Mouse (Mus musculus): ENCODE measurements at regions not wholly inside any gene's neighbourhood (a gene's known extent, or its start where the extent isn't known, plus 50 kb on each side); places are given as distances from the start of the nearest gene placed in this dataset.
"Not testable (repeated sequence)": the region's sequence is repeated elsewhere in the genome, so short reads cannot be mapped to it uniquely, and the experiment has no call there.

DNA sequence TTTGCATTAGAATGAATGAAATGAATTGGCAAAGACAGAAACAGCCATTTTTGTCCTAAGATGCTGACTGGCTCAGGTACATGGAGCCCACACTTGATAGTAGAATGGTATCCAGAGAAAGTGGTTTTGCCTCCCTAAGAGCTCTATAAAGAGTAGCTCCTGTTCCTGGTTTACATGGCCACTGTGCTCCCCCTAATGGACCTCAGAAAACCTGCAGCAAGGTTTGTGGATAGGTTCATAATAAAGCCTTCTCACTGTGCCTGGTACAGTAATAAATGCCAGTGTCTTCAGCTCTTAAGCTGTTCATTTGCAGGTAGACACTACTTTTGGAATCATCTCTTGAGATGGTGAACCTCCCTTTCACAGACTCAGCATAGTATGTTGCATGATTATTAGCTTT is 890.8 kb downstream of the Adam6a start:
- ATAC-seq (ENCODE audit: low FRiP score) (no peak), DNase-seq (ENCODE audit: low spot score) (no peak)
- Histone ChIP-seq H3K4me1 (replicated peaks; ENCODE audit: control insufficient read depth, insufficient read depth, low read length) (no peaks in the 10 kb centered on the region), H3K27me3 (ENCODE audit: control insufficient read depth, insufficient read depth, low read length) (no peaks in the 10 kb centered on the region), H3K9me3 (ENCODE audit: control insufficient read depth, low read length) (peaks cover 48% of the 10 kb centered on the region), H3K9ac (no peak overlapping the region), H3K4me3 (replicated peaks; ENCODE audit: low read length) (no peak overlapping the region), H3K36me3 (replicated peaks; ENCODE audit: control insufficient read depth, insufficient read depth) (no peaks in the 10 kb centered on the region), H3K4me2 (replicated peaks) (no peak overlapping the region), H3K27ac (no peak overlapping the region)

- H3K36me3 ChIP-seq (replicated peaks; ENCODE audit: control insufficient read depth, insufficient read depth): no peaks in the 10 kb centered on the region
- no peak overlapping the region for H3K4me3 ChIP-seq (replicated peaks; ENCODE audit: low read length)
- H3K4me1 ChIP-seq (replicated peaks; ENCODE audit: control insufficient read depth, insufficient read depth, low read length): no peaks in the 10 kb centered on the region
- H3K9ac ChIP-seq: no peak overlapping the region
- ATAC-seq (ENCODE audit: low FRiP score) (no peak), DNase-seq (ENCODE audit: low spot score) (no peak)
- no peak overlapping the region for H3K4me2 ChIP-seq (replicated peaks)
- peaks cover 79% of the 10 kb centered on the region for H3K9me3 ChIP-seq (ENCODE audit: control insufficient read depth, low read length)
- H3K27ac ChIP-seq: no peak overlapping the region
- no peaks in the 10 kb centered on the region for H3K27me3 ChIP-seq (ENCODE audit: control insufficient read depth, insufficient read depth, low read length)
- 79% methylated on average over 5 of the region's 5 CpGs for WGBS
These were observed 918.3 kb downstream of the Adam6a start for GRCm38 (mm10) chr12:114462037-114462436.

DNA sequence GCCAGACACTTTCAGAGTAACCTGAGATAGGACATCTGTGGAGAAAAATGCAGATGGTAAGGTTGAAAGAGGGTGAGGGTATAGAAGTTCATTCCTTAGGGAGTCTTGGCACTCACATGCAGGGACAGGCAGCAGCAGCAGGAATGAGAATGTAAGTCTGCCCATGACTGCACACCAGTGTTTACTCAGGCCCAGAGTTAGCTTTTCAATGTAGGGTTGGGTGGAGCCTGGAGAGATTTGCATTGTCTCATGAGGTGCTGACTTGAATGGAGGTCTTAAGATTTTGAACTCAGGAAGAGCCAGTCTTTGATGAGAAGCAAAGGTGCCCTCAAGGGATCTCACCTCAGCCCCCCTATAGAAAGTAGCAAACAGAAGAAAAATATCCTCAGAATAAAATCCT is 918.9 kb downstream of the Adam6a start:
- no peaks in the 10 kb centered on the region for H3K36me3 ChIP-seq (replicated peaks; ENCODE audit: control insufficient read depth, insufficient read depth)
- no peak overlapping the region for H3K4me2 ChIP-seq (replicated peaks)
- no peak overlapping the region for H3K4me3 ChIP-seq (replicated peaks; ENCODE audit: low read length)
- no peak overlapping the region for H3K27ac ChIP-seq
- no peak for ATAC-seq (ENCODE audit: low FRiP score)
- H3K4me1 ChIP-seq (replicated peaks; ENCODE audit: control insufficient read depth, insufficient read depth, low read length): no peaks in the 10 kb centered on the region
- H3K9ac ChIP-seq: no peak overlapping the region
- no peak for DNase-seq (ENCODE audit: low spot score)
- no peaks in the 10 kb centered on the region for H3K27me3 ChIP-seq (ENCODE audit: control insufficient read depth, insufficient read depth, low read length)
- H3K9me3 ChIP-seq (ENCODE audit: control insufficient read depth, low read length): peaks cover 74% of the 10 kb centered on the region

GRCm38 (mm10) chr12:114468857-114469256 is 925.1 kb downstream of the Adam6a start:
- ATAC-seq (ENCODE audit: low FRiP score): no peak
- Histone ChIP-seq H3K4me2 (replicated peaks) (no peak overlapping the region), H3K27me3 (ENCODE audit: control insufficient read depth, insufficient read depth, low read length) (no peaks in the 10 kb centered on the region)

DNA sequence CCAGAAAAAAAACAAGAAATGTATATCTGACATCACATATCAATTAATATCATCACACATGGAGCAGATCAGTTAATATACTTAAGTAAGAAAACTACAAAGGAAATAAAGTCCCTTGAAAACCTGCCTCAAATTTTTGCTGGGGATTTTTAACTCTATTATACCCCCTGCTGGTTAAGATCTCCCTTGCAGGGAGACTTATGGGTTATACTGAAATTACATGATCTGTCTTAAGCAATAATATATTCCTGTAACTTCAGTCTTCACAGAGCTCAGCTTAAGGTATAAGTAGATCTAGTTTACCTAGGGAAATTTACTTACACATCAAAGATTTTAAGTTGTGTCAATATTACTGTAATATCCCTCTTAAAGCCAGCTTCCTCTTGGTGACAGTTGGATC is 929.0 kb downstream of the Adam6a start:
- H3K27ac ChIP-seq; H3K4me1 ChIP-seq (replicated peaks; ENCODE audit: control insufficient read depth, insufficient read depth, low read length); H3K9ac ChIP-seq; ATAC-seq (ENCODE audit: low FRiP score); H3K4me2 ChIP-seq (replicated peaks); DNase-seq (ENCODE audit: low spot score); H3K36me3 ChIP-seq (replicated peaks; ENCODE audit: control insufficient read depth, insufficient read depth); H3K27me3 ChIP-seq (ENCODE audit: control insufficient read depth, insufficient read depth, low read length); H3K4me3 ChIP-seq (replicated peaks; ENCODE audit: low read length): not testable (repeated sequence)
- H3K9me3 ChIP-seq (ENCODE audit: control insufficient read depth, low read length): peaks cover 32% of the 10 kb centered on the region

More at GRCm38 (mm10) chr12:114468857-114469256, 925.1 kb downstream of the Adam6a start:
- DNase-seq (ENCODE audit: low spot score): no peak
- Histone ChIP-seq H3K4me3 (replicated peaks; ENCODE audit: low read length) (no peak overlapping the region), H3K9ac (no peak overlapping the region), H3K9me3 (ENCODE audit: control insufficient read depth, low read length) (peaks cover 34% of the 10 kb centered on the region), H3K4me1 (replicated peaks; ENCODE audit: control insufficient read depth, insufficient read depth, low read length) (no peaks in the 10 kb centered on the region), H3K36me3 (replicated peaks; ENCODE audit: control insufficient read depth, insufficient read depth) (no peaks in the 10 kb centered on the region), H3K27ac (no peak overlapping the region)
- WGBS: 98% methylated on average over 2 of the region's 2 CpGs

DNA sequence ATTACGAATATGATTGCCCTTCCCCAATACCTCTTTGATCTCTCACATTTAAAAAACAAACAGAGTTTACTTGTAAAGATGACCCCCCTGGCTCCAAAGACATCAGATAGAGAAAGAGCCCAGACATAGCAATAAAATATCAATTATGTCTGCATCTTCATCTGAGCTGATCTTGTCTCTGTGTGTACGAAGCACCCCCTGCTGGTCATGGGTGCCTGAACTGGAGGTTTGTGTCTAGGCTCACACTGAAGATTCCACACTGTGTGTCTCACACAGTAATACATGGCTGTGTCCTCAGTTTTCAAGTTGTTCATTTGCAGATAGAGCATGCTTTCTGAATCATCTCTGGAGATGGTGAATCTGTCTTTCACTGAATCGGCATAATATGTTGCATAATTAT is 935.0 kb downstream of the Adam6a start:
- 84% methylated on average over 3 of the region's 3 CpGs for WGBS
- no peak for ATAC-seq (ENCODE audit: low FRiP score)

DNA sequence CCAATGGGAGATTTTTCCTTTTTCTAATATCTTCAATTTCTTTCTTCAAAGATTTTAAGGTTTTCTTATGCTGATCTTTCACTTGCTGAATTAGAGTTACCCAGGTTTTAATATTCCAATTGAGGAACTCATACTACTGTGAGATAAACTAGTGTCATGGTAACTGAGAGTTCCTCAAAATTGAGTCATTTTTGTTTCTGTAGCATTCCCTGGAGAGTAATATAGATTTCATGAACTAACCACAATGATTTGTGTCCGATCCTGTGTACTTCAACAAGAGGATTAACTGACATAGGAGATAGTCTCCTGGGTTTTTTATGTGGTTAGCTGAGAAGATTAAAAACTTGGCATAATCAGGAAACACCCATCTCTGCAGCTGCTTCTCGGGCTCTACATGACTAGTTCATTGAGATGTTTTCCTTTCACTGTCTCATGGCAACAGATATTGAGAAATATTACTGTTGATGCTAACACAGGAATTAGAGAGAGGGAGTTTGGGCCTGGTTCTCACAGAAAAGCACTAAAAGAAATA is 949.9 kb downstream of the Adam6a start:
- not testable (repeated sequence) for H3K9ac ChIP-seq; ATAC-seq (ENCODE audit: low FRiP score)
- H3K9me3 ChIP-seq (ENCODE audit: control insufficient read depth, low read length): peaks cover 31% of the 10 kb centered on the region

More for the DNA sequence above, 935.0 kb downstream of the Adam6a start:
- Histone ChIP-seq H3K4me3 (replicated peaks; ENCODE audit: low read length) (no peak overlapping the region), H3K4me1 (replicated peaks; ENCODE audit: control insufficient read depth, insufficient read depth, low read length) (no peaks in the 10 kb centered on the region), H3K27me3 (ENCODE audit: control insufficient read depth, insufficient read depth, low read length) (no peaks in the 10 kb centered on the region), H3K27ac (no peak overlapping the region), H3K9me3 (ENCODE audit: control insufficient read depth, low read length) (peaks cover 40% of the 10 kb centered on the region), H3K36me3 (replicated peaks; ENCODE audit: control insufficient read depth, insufficient read depth) (no peaks in the 10 kb centered on the region), H3K4me2 (replicated peaks) (no peak overlapping the region), H3K9ac (no peak overlapping the region)
- no peak for DNase-seq (ENCODE audit: low spot score)

DNA sequence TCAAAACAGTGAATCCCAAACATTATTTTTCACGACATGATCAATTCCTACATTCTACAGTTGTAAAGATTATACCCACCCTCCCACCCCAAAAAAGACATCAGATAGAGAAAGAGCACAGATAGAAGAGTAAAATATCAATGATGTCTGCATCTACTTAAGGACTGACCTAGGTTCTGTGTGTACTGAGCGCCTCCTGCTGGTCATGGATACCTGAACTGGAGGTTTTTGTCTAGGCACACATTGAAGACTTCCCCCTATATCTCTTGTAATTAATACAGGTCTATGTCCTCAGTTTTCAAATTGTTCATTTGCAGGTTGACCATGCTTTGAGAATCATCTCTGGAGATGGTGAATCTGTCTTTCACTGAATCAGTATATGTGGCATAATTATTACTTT is 952.0 kb downstream of the Adam6a start:
- Histone ChIP-seq H3K4me1 (replicated peaks; ENCODE audit: control insufficient read depth, insufficient read depth, low read length) (no peaks in the 10 kb centered on the region), H3K27me3 (ENCODE audit: control insufficient read depth, insufficient read depth, low read length) (no peaks in the 10 kb centered on the region), H3K27ac (no peak overlapping the region), H3K9me3 (ENCODE audit: control insufficient read depth, low read length) (peaks cover 38% of the 10 kb centered on the region), H3K9ac (no peak overlapping the region), H3K4me3 (replicated peaks; ENCODE audit: low read length) (no peak overlapping the region), H3K36me3 (replicated peaks; ENCODE audit: control insufficient read depth, insufficient read depth) (no peaks in the 10 kb centered on the region), H3K4me2 (replicated peaks) (no peak overlapping the region)
- 47% methylated on average over 2 of the region's 2 CpGs for WGBS
- ATAC-seq (ENCODE audit: low FRiP score): no peak
- DNase-seq (ENCODE audit: low spot score): no peak

More for the DNA sequence above, 949.9 kb downstream of the Adam6a start:
- not testable (repeated sequence) for H3K4me3 ChIP-seq (replicated peaks; ENCODE audit: low read length); H3K4me2 ChIP-seq (replicated peaks); H3K4me1 ChIP-seq (replicated peaks; ENCODE audit: control insufficient read depth, insufficient read depth, low read length); DNase-seq (ENCODE audit: low spot score); H3K27ac ChIP-seq; H3K36me3 ChIP-seq (replicated peaks; ENCODE audit: control insufficient read depth, insufficient read depth); H3K27me3 ChIP-seq (ENCODE audit: control insufficient read depth, insufficient read depth, low read length)
- 70% methylated on average over 2 of the region's 2 CpGs for WGBS

DNA sequence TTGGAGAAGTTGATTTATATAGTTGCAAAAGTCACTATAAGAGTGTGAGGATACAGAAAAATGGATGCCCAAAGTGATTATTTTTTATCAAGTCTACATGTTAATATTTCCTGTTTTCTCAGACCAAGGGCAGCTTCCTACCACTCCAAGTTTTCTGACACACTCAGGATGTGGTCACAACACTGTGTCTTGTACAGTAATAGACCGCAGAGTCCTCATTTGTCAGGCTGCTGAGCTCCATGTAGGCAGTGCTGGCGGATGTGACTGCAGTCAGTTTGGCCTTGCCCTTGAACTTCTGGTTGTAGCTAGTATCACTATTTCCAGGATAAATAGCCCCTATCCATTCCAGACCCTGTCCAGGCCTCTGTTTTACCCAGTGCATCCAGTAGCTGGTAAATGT is 969.4 kb downstream of the Adam6a start:
- Histone ChIP-seq H3K4me3 (replicated peaks; ENCODE audit: low read length) (no peak overlapping the region), H3K27ac (no peak overlapping the region), H3K36me3 (replicated peaks; ENCODE audit: control insufficient read depth, insufficient read depth) (no peaks in the 10 kb centered on the region), H3K9me3 (ENCODE audit: control insufficient read depth, low read length) (peaks cover 20% of the 10 kb centered on the region), H3K9ac (no peak overlapping the region), H3K4me1 (replicated peaks; ENCODE audit: control insufficient read depth, insufficient read depth, low read length) (no peaks in the 10 kb centered on the region), H3K27me3 (ENCODE audit: control insufficient read depth, insufficient read depth, low read length) (no peaks in the 10 kb centered on the region), H3K4me2 (replicated peaks) (no peak overlapping the region)
- WGBS: 88% methylated on average over 2 of the region's 2 CpGs
- DNase-seq (ENCODE audit: low spot score) (no peak), ATAC-seq (ENCODE audit: low FRiP score) (no peak)

DNA sequence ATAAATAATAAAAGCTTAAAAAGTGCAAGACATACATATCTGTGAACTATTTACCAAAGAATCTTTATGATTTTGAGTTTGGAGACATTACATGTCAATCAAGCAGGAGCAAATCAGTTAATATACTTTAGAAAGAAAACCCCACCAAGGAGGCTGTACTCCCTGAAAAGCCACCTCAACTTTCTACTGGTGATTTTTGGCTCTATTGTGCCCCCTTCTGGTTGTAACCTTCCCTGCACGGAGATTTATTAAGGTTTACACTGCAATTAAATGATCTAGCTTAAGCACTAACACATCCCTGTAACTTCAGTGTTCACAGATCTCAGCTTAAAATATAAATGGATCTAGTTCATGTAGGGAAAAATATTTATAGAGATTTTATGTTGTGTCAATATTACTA is 998.4 kb downstream of the Adam6a start:
- H3K9me3 ChIP-seq (ENCODE audit: control insufficient read depth, low read length): peaks cover 19% of the 10 kb centered on the region; the same call in 1 of the 2 replicates
- not testable (repeated sequence) for H3K4me2 ChIP-seq (replicated peaks); ATAC-seq (ENCODE audit: low FRiP score); H3K27me3 ChIP-seq (ENCODE audit: control insufficient read depth, insufficient read depth, low read length); H3K4me3 ChIP-seq (replicated peaks; ENCODE audit: low read length); H3K36me3 ChIP-seq (replicated peaks; ENCODE audit: control insufficient read depth, insufficient read depth); H3K27ac ChIP-seq; DNase-seq (ENCODE audit: low spot score); H3K9ac ChIP-seq; H3K4me1 ChIP-seq (replicated peaks; ENCODE audit: control insufficient read depth, insufficient read depth, low read length)
- WGBS: 63% methylated on average over 1 of the region's 1 CpGs

All from hindbrain, embryonic 14.5 days (tissue).